Mouse (Mus musculus) hindbrain, embryonic 13.5 days (tissue): Measurements from ENCODE around the gene Dnajc7. TPM values are rescaled to one million over a fixed set of nuclear protein-coding genes. Genes with fewer than 3 reads are reported as not detected.

ENCODE experiments used
- ATAC-seq: fragments of 200-750 bp; cut with Nextera tagmentation; 2 replicates; pipeline ENCODE4 v1.8.0; 2017; ENCODE audit warnings: moderate TSS enrichment; ENCODE audit not compliant: low FRiP score
- H3K27ac ChIP-seq: fragments of 300-500 bp; sonication (generic); 2 replicates; pipeline ENCODE4 v1.5.1; 2015; ENCODE audit warnings: inconsistent platforms, mild to moderate bottlenecking, moderate library complexity
- H3K27me3 ChIP-seq: fragments of 300-500 bp; sonication (generic); 2 replicates; pipeline ENCODE4 v1.6.1; 2015; ENCODE audit warnings: mild to moderate bottlenecking, inconsistent platforms
- H3K36me3 ChIP-seq: fragments of 300-500 bp; sonication (generic); 2 replicates; pipeline ENCODE4 v1.6.1; 2015; ENCODE audit warnings: mild to moderate bottlenecking, inconsistent platforms
- H3K4me1 ChIP-seq: fragments of 300-500 bp; sonication (generic); replicated peaks from 2 replicates; pipeline ENCODE4 v1.6.1; 2015; ENCODE audit warnings: inconsistent platforms
- H3K4me2 ChIP-seq: fragments of 300-500 bp; sonication (generic); 2 replicates; pipeline ENCODE4 v1.6.1; 2015; ENCODE audit warnings: inconsistent platforms, mild to moderate bottlenecking, moderate library complexity
- H3K4me3 ChIP-seq: fragments of 300-500 bp; sonication (generic); 2 replicates; pipeline ENCODE4 v1.5.1; 2015; ENCODE audit warnings: mild to moderate bottlenecking, inconsistent platforms
- H3K9ac ChIP-seq: fragments of 300-500 bp; sonication (generic); 2 replicates; pipeline ENCODE4 v1.6.1; 2015; ENCODE audit warnings: mild to moderate bottlenecking, inconsistent platforms
- H3K9me3 ChIP-seq: fragments of 300-500 bp; sonication (generic); 2 replicates; pipeline ENCODE4 v1.6.1; 2016; ENCODE audit warnings: inconsistent platforms
- WGBS: fragments of 180-500 bp; shearing (Covaris S2); methylation state at CpG from one replicate; pipeline ENCODE4 v1.1.7; 2015; 5-methylcytosine and 5-hydroxymethylcytosine counted together
- polyA plus RNA-seq: library from polyadenylated mRNA; unstranded; fragments of >200 nt; fragmentation: Nextera tagmentation; extraction: Ambion mirVana; gene quantifications from 2 replicates; pipeline ENCODE4 v1.2.1, GENCODE M21; 2015

Gene Dnajc7
- polyA plus RNA-seq, 1 experiment from 2014 or later = 308 TPM

DNA sequence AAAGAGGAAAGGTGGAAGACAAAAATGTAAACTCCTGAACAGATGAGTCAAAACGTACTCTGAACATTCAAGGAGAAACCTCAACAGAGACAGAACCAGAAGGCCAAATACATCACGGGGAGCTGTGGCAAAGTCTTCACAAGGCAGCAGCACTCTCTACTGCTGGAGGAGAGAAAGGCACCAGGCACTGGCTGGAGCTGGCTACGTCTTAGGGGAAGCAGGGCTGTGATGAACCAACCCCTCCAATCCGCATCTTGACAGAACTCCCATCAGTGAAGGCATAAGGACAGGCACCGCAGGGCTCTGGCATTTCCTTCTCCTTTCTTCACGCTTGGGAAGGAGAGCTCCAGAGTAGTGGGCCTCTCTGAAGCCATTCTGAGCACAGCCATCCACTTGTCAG is 8.3 kb downstream of the Dnajc7 start:
- Histone ChIP-seq H3K27ac (no peak overlapping the region), H3K4me2 (no peak overlapping the region), H3K36me3 (peaks cover 13% of the 10 kb centered on the region), H3K9ac (no peak overlapping the region), H3K4me1 (peaks cover 18% of the 10 kb centered on the region; the same call in 1 of the 2 replicates), H3K4me3 (no peak overlapping the region), H3K9me3 (no peaks in the 10 kb centered on the region), H3K27me3 (no peaks in the 10 kb centered on the region)
- 96% methylated on average over 6 of the region's 6 CpGs for WGBS
- ATAC-seq = no peak

GRCm38 (mm10) chr11:100609997-100610680 is 9.8 kb downstream of the Dnajc7 start:
- Histone ChIP-seq H3K4me2 (no peak overlapping the region), H3K9ac (no peak overlapping the region), H3K9me3 (no peaks in the 10 kb centered on the region), H3K36me3 (peaks cover 13% of the 10 kb centered on the region), H3K4me1 (peaks cover 26% of the 10 kb centered on the region), H3K4me3 (no peak overlapping the region), H3K27me3 (no peaks in the 10 kb centered on the region), H3K27ac (no peak overlapping the region)
- no peak for ATAC-seq
- 84% methylated on average over 9 of the region's 9 CpGs for WGBS

DNA sequence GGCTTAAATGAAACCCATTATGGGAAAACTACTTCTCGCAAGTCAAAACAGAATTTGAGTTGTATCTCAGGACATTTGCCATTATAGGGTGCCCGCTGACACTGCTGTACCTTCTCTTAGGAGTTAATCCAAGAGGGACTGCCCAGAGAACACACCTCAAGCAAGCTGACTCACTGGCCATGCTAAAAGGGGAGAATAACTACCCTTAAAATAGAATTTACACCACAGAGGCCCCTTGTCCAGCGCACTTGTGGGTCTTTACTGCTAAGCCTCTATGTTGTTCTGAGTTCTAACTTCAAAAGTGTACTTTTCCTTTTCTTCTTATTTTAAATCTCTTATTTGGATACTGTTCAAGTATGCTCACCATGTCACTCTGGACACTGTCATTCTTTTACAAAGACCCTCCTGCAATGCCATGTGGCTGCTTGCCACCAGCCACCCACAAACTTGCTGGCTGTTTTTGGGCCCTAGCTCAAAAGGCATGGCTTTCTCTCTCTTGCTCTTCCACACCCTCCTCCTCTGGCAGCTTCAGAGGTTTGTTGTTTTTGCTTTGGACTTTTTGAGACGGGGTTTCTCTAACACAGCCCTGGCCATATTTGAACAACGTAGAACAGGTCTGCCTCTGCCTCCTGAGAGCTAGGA is 10.5 kb downstream of the Dnajc7 start:
- Histone ChIP-seq H3K4me3 (no peak overlapping the region), H3K9ac (no peak overlapping the region), H3K36me3 (peaks cover 13% of the 10 kb centered on the region), H3K4me1 (peaks cover 29% of the 10 kb centered on the region), H3K9me3 (no peaks in the 10 kb centered on the region), H3K27ac (no peak overlapping the region; the same call in 1 of the 2 replicates), H3K27me3 (no peaks in the 10 kb centered on the region), H3K4me2 (no peak overlapping the region)
- no peak for ATAC-seq
- 87% methylated on average over 5 of the region's 5 CpGs for WGBS

- H3K36me3 ChIP-seq = peaks cover 13% of the 10 kb centered on the region
- H3K27me3 ChIP-seq = no peaks in the 10 kb centered on the region
- H3K27ac ChIP-seq = no peak overlapping the region
- H3K9me3 ChIP-seq = no peaks in the 10 kb centered on the region
- no peak overlapping the region for H3K4me3 ChIP-seq
- no peak for ATAC-seq
- WGBS = 87% methylated on average over 4 of the region's 4 CpGs
- H3K9ac ChIP-seq = no peak overlapping the region
- no peak overlapping the region for H3K4me2 ChIP-seq
- H3K4me1 ChIP-seq = peaks cover 31% of the 10 kb centered on the region
These were observed 11.2 kb downstream of the Dnajc7 start for GRCm38 (mm10) chr11:100608796-100609195.

DNA sequence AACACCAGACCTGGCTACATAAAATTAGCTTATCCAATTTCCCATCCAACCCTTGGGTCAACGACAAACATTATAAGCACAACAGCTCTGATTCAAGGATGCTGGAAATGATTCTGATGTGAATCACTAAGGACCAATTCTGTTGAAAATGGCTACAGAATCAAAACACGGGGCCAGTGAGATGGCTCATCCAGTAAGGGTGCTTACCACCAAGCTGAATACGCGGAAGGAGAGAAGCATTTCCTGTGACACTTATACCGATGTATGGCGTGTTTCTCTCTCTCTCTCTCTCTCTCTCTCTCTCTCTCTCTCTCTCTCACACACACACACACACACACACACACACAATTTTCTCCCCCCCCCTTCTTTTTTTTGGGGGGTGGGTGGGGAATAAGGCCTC is 12.8 kb downstream of the Dnajc7 start:
- H3K27ac ChIP-seq = no peak overlapping the region
- H3K9me3 ChIP-seq = no peaks in the 10 kb centered on the region
- no peaks in the 10 kb centered on the region for H3K27me3 ChIP-seq
- WGBS = 90% methylated on average over 6 of the region's 6 CpGs
- H3K4me2 ChIP-seq = no peak overlapping the region
- H3K9ac ChIP-seq = no peak overlapping the region
- H3K4me3 ChIP-seq = no peak overlapping the region
- no peak for ATAC-seq
- H3K36me3 ChIP-seq = peaks cover 16% of the 10 kb centered on the region
- peaks cover 27% of the 10 kb centered on the region for H3K4me1 ChIP-seq

DNA sequence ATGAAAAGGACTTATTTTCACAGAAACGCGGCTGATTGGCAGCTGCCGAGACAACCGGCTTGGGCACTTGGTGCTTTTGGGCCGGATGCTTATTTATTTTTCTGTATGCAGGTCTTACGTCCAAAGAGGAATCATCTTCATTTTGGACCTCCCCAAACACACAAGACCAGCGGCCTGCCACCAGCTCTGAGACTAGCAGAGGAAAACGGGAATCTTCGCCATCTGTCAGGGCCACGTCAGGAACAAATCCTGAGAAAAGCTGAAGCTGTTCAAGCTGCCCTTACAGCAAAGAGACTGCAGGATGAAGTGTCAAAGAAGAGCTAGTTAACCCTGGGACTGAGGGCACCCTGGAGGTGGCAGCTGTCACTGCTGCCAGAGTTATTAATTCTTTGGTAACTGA is 14.5 kb downstream of the Dnajc7 start:
- H3K4me2 ChIP-seq = no peak overlapping the region
- H3K9ac ChIP-seq = no peak overlapping the region
- H3K36me3 ChIP-seq = peaks cover 25% of the 10 kb centered on the region
- 86% methylated on average over 10 of the region's 10 CpGs for WGBS
- H3K4me3 ChIP-seq = no peak overlapping the region
- peaks cover 25% of the 10 kb centered on the region for H3K4me1 ChIP-seq
- H3K27ac ChIP-seq = 0 out of 2 replicates have a peak overlapping the region, but pooled peaks have one; percentile 23
- H3K27me3 ChIP-seq = no peaks in the 10 kb centered on the region
- ATAC-seq = no peak
- no peaks in the 10 kb centered on the region for H3K9me3 ChIP-seq

GRCm38 (mm10) chr11:100604321-100605005 is 15.5 kb downstream of the Dnajc7 start:
- Histone ChIP-seq H3K4me2 (no peak overlapping the region), H3K9ac (no peak overlapping the region), H3K36me3 (peaks cover 35% of the 10 kb centered on the region), H3K4me3 (no peak overlapping the region), H3K4me1 (peaks cover 15% of the 10 kb centered on the region), H3K27ac (peak overlapping the region; percentile 19; the same call in 1 of the 2 replicates), H3K27me3 (no peaks in the 10 kb centered on the region), H3K9me3 (no peaks in the 10 kb centered on the region)
- no peak for ATAC-seq
- 86% methylated on average over 4 of the region's 4 CpGs for WGBS

GRCm38 (mm10) chr11:100603813-100604212 is 16.2 kb downstream of the Dnajc7 start:
- 84% methylated on average over 8 of the region's 8 CpGs for WGBS
- ATAC-seq = no peak
- no peaks in the 10 kb centered on the region for H3K9me3 ChIP-seq
- no peak overlapping the region for H3K4me2 ChIP-seq
- H3K27me3 ChIP-seq = no peaks in the 10 kb centered on the region
- no peak overlapping the region for H3K9ac ChIP-seq
- peaks cover 15% of the 10 kb centered on the region for H3K4me1 ChIP-seq
- peaks cover 41% of the 10 kb centered on the region for H3K36me3 ChIP-seq
- no peak overlapping the region for H3K27ac ChIP-seq
- no peak overlapping the region for H3K4me3 ChIP-seq

- H3K27me3 ChIP-seq = no peaks in the 10 kb centered on the region
- H3K36me3 ChIP-seq = peaks cover 44% of the 10 kb centered on the region
- peaks cover 15% of the 10 kb centered on the region for H3K4me1 ChIP-seq
- no peak overlapping the region for H3K27ac ChIP-seq
- H3K4me3 ChIP-seq = no peak overlapping the region
- 84% methylated on average over 9 of the region's 9 CpGs for WGBS
- ATAC-seq = no peak
- H3K9me3 ChIP-seq = no peaks in the 10 kb centered on the region
- no peak overlapping the region for H3K9ac ChIP-seq
- H3K4me2 ChIP-seq = no peak overlapping the region
These were observed 16.8 kb downstream of the Dnajc7 start for GRCm38 (mm10) chr11:100603155-100603554.

- Histone ChIP-seq H3K4me1 (peaks cover 15% of the 10 kb centered on the region), H3K9me3 (no peaks in the 10 kb centered on the region), H3K4me3 (no peak overlapping the region), H3K27ac (no peak overlapping the region), H3K4me2 (no peak overlapping the region), H3K36me3 (peaks cover 60% of the 10 kb centered on the region), H3K9ac (no peak overlapping the region), H3K27me3 (no peaks in the 10 kb centered on the region)
- ATAC-seq = no peak
- WGBS = 98% methylated on average over 3 of the region's 3 CpGs
These were observed 18.6 kb downstream of the Dnajc7 start for GRCm38 (mm10) chr11:100601372-100601771.

DNA sequence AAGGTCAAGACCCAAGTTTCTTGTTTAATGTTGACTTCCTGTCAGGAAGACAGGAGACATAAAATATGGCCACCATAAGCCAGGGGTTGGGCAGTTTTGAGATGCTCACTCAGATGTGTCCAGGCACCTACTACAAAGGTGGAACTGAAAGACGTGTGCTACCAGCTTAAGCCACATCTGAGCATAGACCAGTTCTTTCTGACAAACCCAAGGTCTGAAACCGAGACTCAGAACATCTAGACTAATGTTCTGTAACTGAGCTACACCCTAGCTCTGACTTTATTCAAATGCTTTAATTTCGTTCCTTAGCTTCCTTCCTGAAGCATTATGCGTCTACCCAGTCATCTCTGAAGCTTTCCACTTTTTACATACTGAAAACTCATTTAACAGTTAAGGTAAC is 21.9 kb downstream of the Dnajc7 start:
- Histone ChIP-seq H3K36me3 (peaks cover 89% of the 10 kb centered on the region), H3K4me3 (no peak overlapping the region), H3K27ac (no peak overlapping the region), H3K4me2 (no peak overlapping the region), H3K27me3 (no peaks in the 10 kb centered on the region), H3K9ac (no peak overlapping the region), H3K4me1 (no peaks in the 10 kb centered on the region), H3K9me3 (no peaks in the 10 kb centered on the region)
- 95% methylated on average over 4 of the region's 4 CpGs for WGBS
- no peak for ATAC-seq

GRCm38 (mm10) chr11:100595533-100595932 is 24.4 kb downstream of the Dnajc7 start:
- Histone ChIP-seq H3K36me3 (peaks cover 99% of the 10 kb centered on the region), H3K4me1 (no peaks in the 10 kb centered on the region), H3K27ac (no peak overlapping the region), H3K4me2 (no peak overlapping the region), H3K9me3 (no peaks in the 10 kb centered on the region), H3K27me3 (no peaks in the 10 kb centered on the region), H3K9ac (no peak overlapping the region), H3K4me3 (no peak overlapping the region)
- 86% methylated on average over 4 of the region's 4 CpGs for WGBS
- ATAC-seq = no peak
